Mouse (Mus musculus): ENCODE results near the gene Gstm3.
"Not testable (repeated sequence)": the region's sequence is repeated elsewhere in the genome, so short reads cannot be mapped to it uniquely, and the experiment has no call there.

Gstm3 gene

GRCm38 (mm10) chr3:107972070-107972469 lies 3.0 kb upstream of the Gstm3 start:
- DNase-seq = no peak

- not testable (repeated sequence) for DNase-seq
Measured at GRCm38 (mm10) chr3:107971101-107971500, 2.0 kb upstream of the Gstm3 start.

GRCm38 (mm10) chr3:107966631-107967030 lies 2.5 kb downstream of the Gstm3 start:
- DNase-seq = no peak

- DNase-seq = no peak
Measured at GRCm38 (mm10) chr3:107965592-107965991, 3.5 kb downstream of the Gstm3 start.

- DNase-seq = no peak
Measured at GRCm38 (mm10) chr3:107964656-107965308, 4.3 kb downstream of the Gstm3 start.

- DNase-seq = no peak
Measured at GRCm38 (mm10) chr3:107964026-107964425, 5.1 kb downstream of the Gstm3 start.

GRCm38 (mm10) chr3:107955260-107955659 lies 13.8 kb downstream of the Gstm3 start:
- not testable (repeated sequence) for DNase-seq

GRCm38 (mm10) chr3:107953906-107954305 lies 15.2 kb downstream of the Gstm3 start:
- DNase-seq = no peak

GRCm38 (mm10) chr3:107953328-107953755 lies 15.7 kb downstream of the Gstm3 start:
- DNase-seq = peak; percentile 47

GRCm38 (mm10) chr3:107950531-107950930 lies 18.6 kb downstream of the Gstm3 start:
- DNase-seq = no peak

GRCm38 (mm10) chr3:107949461-107949860 lies 19.6 kb downstream of the Gstm3 start:
- not testable (repeated sequence) for DNase-seq

- no peak for DNase-seq
Measured at GRCm38 (mm10) chr3:107945729-107946128, 23.4 kb downstream of the Gstm3 start.

- peak; percentile 74 for DNase-seq
Measured at GRCm38 (mm10) chr3:107943239-107943990, 25.7 kb downstream of the Gstm3 start, which contains the start of gene Gstm6. Gstm6 (minus strand) TSS chr3:107943749.

GRCm38 (mm10) chr3:107941261-107941660 lies 27.8 kb downstream of the Gstm3 start:
- no peak for DNase-seq

- no peak for DNase-seq
Measured at GRCm38 (mm10) chr3:107940524-107940923, 28.6 kb downstream of the Gstm3 start.

GRCm38 (mm10) chr3:107939830-107940229 lies 29.3 kb downstream of the Gstm3 start:
- DNase-seq = no peak

GRCm38 (mm10) chr3:107939403-107939802 lies 29.7 kb downstream of the Gstm3 start:
- peak; percentile 52 for DNase-seq

- DNase-seq = no peak
Measured at GRCm38 (mm10) chr3:107935888-107936287, 33.2 kb downstream of the Gstm3 start.

- DNase-seq = no peak
Measured at GRCm38 (mm10) chr3:107935268-107935667, 33.8 kb downstream of the Gstm3 start.

GRCm38 (mm10) chr3:107932128-107932527 lies 37.0 kb downstream of the Gstm3 start:
- no peak for DNase-seq

GRCm38 (mm10) chr3:107931670-107932069 lies 37.4 kb downstream of the Gstm3 start, which contains the start of gene Gstm7:
Gstm7 (minus strand) TSS chr3:107931817.
- DNase-seq = peak; percentile 97

GRCm38 (mm10) chr3:107931134-107931533 lies 37.9 kb downstream of the Gstm3 start:
- peak; percentile 7 for DNase-seq

GRCm38 (mm10) chr3:107929731-107930130 lies 39.4 kb downstream of the Gstm3 start:
- no peak for DNase-seq

- no peak for DNase-seq
Measured at GRCm38 (mm10) chr3:107929243-107929642, 39.8 kb downstream of the Gstm3 start.
